Mouse (Mus musculus) hindlimb bud, embryonic 11.5 days (tissue): Measurements from ENCODE around the gene Pmm2.

Experiments used
- DNase-seq: peaks from one replicate; pipeline ENCODE4 v3.0.0-alpha.2; 2012; ENCODE audit warnings: low read depth, low spot score; ENCODE audit errors: extremely low spot score

The Pmm2 gene

GRCm38 (mm10) chr16:8655599-8655998 lies 18.1 kb downstream of the Pmm2 start:
- DNase-seq: no peak

GRCm38 (mm10) chr16:8656256-8656655 lies 18.8 kb downstream of the Pmm2 start:
- no peak for DNase-seq

GRCm38 (mm10) chr16:8658349-8658748 lies 20.9 kb downstream of the Pmm2 start:
- no peak for DNase-seq

GRCm38 (mm10) chr16:8658764-8659163 lies 21.3 kb downstream of the Pmm2 start:
- DNase-seq: no peak

GRCm38 (mm10) chr16:8663022-8663421 lies 25.5 kb downstream of the Pmm2 start:
- no peak for DNase-seq

- no peak for DNase-seq
Observed at GRCm38 (mm10) chr16:8663606-8664539, 26.4 kb downstream of the Pmm2 start.

- DNase-seq: no peak
Observed at GRCm38 (mm10) chr16:8665367-8665766, 27.9 kb downstream of the Pmm2 start.

GRCm38 (mm10) chr16:8666452-8666851 lies 29.0 kb downstream of the Pmm2 start:
- no peak for DNase-seq

GRCm38 (mm10) chr16:8667261-8667660 lies 29.8 kb downstream of the Pmm2 start:
- no peak for DNase-seq

- DNase-seq: no peak
Observed at GRCm38 (mm10) chr16:8667814-8668213, 30.3 kb downstream of the Pmm2 start.

GRCm38 (mm10) chr16:8668386-8668785 lies 30.9 kb downstream of the Pmm2 start:
- DNase-seq: no peak

GRCm38 (mm10) chr16:8669432-8669831 lies 32.0 kb downstream of the Pmm2 start:
- no peak for DNase-seq

- no peak for DNase-seq
Observed at GRCm38 (mm10) chr16:8670041-8671035, 32.9 kb downstream of the Pmm2 start.

- no peak for DNase-seq
Observed at GRCm38 (mm10) chr16:8671551-8672349, 34.3 kb downstream of the Pmm2 start, which contains the start of gene Carhsp1. Carhsp1 (minus strand) TSS chr16:8672155.

GRCm38 (mm10) chr16:8672350-8672687 lies 34.8 kb downstream of the Pmm2 start:
- no peak for DNase-seq

- DNase-seq: no peak
Observed at GRCm38 (mm10) chr16:8672811-8673210, 35.3 kb downstream of the Pmm2 start.

GRCm38 (mm10) chr16:8673343-8673742 lies 35.9 kb downstream of the Pmm2 start:
- DNase-seq: no peak

GRCm38 (mm10) chr16:8674165-8674564 lies 36.7 kb downstream of the Pmm2 start:
- DNase-seq: no peak

GRCm38 (mm10) chr16:8675559-8675958 lies 38.1 kb downstream of the Pmm2 start:
- no peak for DNase-seq

GRCm38 (mm10) chr16:8676228-8676627 lies 38.8 kb downstream of the Pmm2 start:
- DNase-seq: no peak

GRCm38 (mm10) chr16:8676800-8677199 lies 39.3 kb downstream of the Pmm2 start:
- DNase-seq: no peak
